Mouse (Mus musculus) Muller cell, postnatal 12 days (primary cell): ENCODE measurements around the gene Fkbp14.

ENCODE experiments used
- DNase-seq: peaks from one replicate; pipeline ENCODE4 v3.0.0-alpha.2; 2015; ENCODE audit errors: inconsistent ontology term

The Fkbp14 gene

DNA sequence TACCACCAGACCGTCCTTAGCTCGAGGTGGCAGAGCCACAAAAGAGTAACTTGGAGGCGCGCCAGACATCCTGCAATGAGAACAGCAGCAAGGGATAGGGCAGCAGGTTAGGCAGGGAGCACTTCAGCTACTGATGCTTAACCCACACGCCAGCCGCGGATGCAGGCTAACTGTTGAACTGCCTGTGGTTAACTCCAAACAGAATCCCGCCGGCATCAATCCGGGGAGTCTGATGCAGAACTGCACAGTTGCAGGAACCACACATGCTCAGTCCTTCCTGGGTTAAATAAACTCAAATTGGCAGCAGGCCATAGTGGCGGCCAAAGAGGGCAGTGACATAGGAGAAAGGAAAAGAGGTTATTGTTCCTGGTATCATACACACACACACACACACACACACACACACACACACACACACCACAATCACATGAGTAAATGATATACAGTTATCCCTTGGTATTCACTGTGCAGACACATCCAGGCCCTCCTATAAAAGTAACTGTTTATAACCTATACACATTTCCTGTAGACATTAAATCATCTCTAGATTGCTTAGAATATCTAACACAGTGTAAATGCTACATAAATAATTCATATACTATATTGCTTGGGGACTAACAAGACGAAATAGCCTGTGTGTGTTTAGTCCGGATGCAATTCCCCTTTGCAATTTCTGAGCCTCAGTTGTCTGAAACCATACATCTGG lies 48.6 kb downstream of the Fkbp14 start:
- peak; percentile 58 for DNase-seq

DNA sequence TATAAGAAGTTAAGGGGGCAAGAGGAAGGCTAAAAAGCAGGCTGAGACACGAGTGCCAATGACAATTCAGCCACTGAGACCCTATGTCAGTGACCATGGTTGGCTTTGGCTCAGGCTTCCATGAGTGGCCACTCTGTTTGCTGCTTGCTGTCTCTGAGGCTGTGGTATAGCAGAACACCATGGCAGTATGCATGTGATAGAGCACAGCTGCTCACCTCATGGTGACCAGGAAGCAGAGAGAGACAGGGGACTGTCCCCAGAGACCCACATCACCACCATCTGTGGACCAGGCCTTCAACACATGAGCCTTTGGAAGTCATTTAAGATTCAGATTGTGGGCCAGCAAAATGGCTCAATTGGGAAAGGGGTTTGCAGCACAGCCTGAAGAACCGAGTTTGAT lies 53.5 kb downstream of the Fkbp14 start:
- no peak for DNase-seq

DNA sequence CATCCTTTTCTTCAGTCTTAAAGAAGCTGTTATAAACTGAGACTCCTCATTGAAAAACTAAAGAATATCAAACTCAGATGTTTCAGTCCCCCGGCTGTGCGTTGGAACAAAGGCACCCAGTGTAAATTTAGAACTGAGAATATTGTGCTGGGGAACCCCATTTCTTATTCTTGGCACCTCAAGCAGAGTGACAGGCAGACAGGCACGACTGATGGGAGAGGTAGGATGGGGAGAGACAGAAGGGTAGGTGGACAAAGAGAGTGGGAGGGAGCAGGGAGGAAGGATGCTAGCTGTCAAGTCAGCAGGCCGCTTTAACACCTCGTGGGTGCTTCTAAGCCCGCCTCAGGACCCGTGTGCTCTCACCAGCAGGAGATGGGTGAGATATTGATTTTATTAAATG lies 54.3 kb downstream of the Fkbp14 start:
- no peak for DNase-seq

DNA sequence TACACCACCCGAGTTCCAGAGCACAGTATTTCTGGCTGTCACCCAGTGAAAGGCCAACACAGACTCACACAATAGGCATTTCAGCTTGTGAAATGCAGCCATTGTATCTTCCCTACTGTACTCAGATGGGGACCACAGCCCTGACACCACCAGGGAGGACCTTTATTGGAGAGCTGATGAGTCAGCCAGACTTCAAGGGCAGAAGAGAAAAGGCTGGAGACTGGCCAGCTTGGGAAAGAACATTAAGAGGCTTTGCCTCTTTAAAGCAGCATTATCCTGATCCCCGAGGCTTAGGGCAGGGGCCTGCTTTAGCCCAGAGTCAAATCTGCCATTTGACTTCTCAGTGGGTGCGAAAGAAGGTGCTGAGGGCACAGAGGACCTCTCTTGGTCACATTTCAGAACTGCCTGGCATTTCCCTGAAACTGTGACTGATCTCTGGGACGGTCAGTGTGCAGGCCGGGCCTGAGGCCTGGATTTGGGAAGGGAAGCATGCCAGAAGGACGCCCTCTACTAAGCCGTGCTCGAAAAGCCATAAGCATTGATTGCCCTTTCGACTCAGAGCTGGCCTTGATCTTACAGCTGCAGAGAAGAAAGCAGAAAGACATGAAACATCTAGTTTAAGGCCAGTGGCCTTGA lies 56.7 kb downstream of the Fkbp14 start:
- peak; percentile 98 for DNase-seq

DNA sequence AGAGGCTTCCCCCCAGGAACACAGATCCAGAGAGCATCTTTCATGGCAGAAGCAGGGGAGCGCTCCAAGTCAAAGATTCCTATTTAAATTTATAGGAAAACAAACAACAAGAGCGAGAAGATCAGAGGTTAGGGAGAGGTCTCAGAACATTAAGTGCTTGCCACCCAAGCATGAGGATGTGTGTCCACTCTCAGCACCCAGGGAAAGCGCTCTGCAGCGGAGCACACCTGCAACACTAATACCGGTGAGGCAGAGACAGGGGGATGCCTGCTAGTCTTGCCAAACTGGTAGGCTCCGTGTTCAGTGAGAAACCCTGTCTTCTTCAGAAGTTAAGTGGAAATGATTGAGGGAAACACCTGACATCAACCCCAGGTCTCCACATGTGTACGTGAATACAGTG lies 57.7 kb downstream of the Fkbp14 start:
- no peak for DNase-seq

DNA sequence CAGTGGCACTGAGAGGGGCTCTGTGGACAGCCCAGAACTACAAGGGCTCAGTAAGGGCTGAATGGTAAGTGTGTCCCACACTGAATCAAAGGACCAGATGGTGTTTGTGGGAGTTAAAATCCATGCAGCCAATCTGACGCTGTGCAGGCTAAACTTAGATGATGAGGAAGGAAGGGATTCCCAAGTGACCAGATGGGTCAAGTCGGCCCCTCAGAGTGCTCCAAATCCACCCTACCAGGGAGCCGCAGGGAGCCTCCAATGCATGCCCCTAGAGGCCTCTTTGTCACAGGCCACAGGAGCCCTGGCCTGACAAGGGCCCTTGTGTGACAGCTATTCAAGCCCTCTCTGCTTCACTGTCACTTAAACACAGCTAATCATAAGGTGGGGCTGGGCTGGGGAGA lies 58.3 kb downstream of the Fkbp14 start:
- DNase-seq = no peak

DNA sequence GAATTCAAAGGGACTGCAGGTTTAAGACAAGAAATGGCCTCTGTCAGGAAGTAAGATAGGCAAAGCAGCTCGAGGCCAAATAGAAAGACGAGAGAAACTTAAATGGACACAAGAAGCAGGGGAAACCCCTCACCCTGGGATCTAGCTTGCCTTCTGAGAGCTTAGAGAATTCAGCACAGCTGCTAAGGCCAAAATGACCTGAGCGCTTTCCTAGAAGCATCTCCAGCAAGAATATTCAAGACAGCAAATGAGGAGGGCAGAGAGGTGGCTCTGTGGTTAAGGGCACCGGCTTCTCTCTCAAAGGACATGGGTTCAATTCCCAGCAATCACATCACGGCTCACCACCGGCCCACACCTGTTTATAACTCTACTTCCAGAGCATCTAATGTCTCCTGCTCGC lies 60.1 kb downstream of the Fkbp14 start:
- DNase-seq = no peak

DNA sequence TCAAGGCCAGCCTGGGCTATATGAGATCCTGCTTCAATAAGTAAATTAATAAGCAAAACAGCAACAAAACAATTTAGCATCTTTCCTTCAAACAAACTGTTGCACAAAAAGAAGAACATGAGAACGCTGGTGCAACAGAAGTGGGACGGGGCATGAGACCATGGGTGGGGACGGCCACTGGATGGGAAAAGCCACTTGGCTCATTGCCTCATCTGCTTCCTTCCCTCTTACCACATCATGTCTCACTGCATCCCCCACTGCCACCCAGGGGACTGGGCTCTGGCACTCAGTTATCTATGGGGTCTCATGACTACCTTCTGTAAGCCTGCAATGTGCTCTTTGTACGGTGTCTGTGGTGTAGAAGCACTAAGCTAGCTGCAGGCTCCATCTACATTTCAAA lies 61.6 kb downstream of the Fkbp14 start:
- no peak for DNase-seq

DNA sequence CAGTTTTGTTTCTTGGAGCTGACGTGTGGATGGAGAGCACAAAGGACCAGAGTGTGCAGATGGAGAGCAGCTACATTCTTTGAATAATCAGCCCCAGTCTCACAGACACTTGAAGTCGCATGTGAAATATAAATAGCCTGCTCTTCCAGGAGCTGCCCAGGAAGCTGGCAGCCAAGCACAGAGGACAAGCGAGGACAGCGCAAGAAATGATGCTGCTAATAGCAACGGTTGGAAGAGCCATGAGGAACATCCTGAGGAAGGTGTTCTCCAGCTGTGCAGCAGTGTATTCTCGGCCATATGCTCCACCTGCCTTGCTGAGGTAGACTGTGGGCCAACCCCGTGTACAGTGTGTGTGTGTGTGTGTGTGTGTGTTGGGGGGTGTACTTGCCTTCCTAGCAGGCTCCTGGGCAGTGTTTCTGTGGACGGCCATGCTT lies 66.0 kb downstream of the Fkbp14 start:
- DNase-seq = peak; percentile 58

DNA sequence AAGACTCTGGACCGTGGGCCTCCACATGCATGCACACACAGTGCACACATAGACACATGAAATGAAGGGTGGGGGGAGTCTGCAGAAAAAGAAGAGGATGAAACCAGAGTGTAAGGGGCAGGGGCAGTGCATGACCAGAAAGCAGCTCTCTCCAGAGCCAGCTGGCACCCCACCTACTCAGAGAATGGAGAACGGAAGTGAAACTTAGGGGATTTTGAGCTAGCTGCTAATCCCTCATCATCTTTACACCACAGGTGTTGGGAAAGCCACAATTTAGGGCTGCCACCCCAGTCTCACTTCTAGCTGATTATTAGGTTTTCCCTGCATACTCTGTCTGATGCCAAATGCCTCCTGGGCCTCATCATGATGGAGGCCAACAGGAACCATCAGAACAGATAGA lies 66.9 kb downstream of the Fkbp14 start:
- no peak for DNase-seq

DNA sequence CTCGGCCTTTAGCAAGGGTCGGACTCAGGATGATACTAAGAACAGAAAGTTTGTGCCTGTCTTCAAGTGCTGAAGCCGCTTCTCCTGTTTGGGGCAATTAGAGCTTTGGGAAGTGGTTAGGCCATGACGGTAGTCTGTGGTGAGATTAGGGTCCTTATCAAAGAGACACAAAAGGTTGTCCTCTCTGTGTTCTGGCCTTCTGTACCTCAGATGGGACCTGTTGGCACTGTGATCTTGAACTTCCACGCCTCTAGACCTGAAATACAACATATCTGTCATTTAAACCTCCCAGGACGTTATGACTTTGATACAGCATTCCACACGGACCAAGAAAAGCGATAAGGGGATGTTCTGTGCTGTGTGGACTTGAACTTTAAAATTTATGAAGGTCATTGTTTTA lies 68.4 kb downstream of the Fkbp14 start:
- DNase-seq = no peak
